Mouse (Mus musculus) heart, embryonic 16.5 days (tissue): ENCODE measurements around the gene Stx6. TPM values are rescaled to one million over a fixed set of nuclear protein-coding genes. Genes with fewer than 3 reads are reported as not detected.

Source experiments
- ATAC-seq: fragments of 200-750 bp; cut with Nextera tagmentation; replicated peaks from 2 replicates; pipeline ENCODE4 v1.8.0; 2017; ENCODE audit warnings: moderate number of reproducible peaks; ENCODE audit not compliant: insufficient read depth, low FRiP score; ENCODE audit errors: extremely low read depth
- H3K27ac ChIP-seq: fragments of 300-500 bp; sonication (generic); 2 replicates; pipeline ENCODE4 v1.5.1; 2014; ENCODE audit warnings: mild to moderate bottlenecking, low read length, control low read depth, moderate library complexity
- H3K27me3 ChIP-seq: fragments of 300-500 bp; sonication (generic); 2 replicates; pipeline ENCODE4 v1.6.1; 2014; ENCODE audit warnings: low read length, mixed read lengths; ENCODE audit not compliant: control insufficient read depth, insufficient read depth
- H3K36me3 ChIP-seq: fragments of 300-500 bp; sonication (generic); 2 replicates; pipeline ENCODE4 v1.6.1; 2014; ENCODE audit not compliant: control insufficient read depth, insufficient read depth
- H3K4me1 ChIP-seq: fragments of 300-500 bp; sonication (generic); 2 replicates; pipeline ENCODE4 v1.6.1; 2014; ENCODE audit warnings: low read length, mixed read lengths; ENCODE audit not compliant: control insufficient read depth, insufficient read depth
- H3K4me2 ChIP-seq: fragments of 300-500 bp; sonication (generic); 2 replicates; pipeline ENCODE4 v1.6.1; 2014; ENCODE audit warnings: low read depth, mild to moderate bottlenecking, control low read depth, low read length
- H3K4me3 ChIP-seq: fragments of 300-500 bp; sonication (generic); 2 replicates; pipeline ENCODE4 v1.5.1; 2014; ENCODE audit warnings: mild to moderate bottlenecking, control low read depth, low read length
- H3K9ac ChIP-seq: fragments of 300-500 bp; sonication (generic); 2 replicates; pipeline ENCODE4 v1.6.1; 2014; ENCODE audit warnings: low read length, control low read depth
- H3K9me3 ChIP-seq: fragments of 300-500 bp; sonication (generic); replicated peaks from 2 replicates; pipeline ENCODE4 v1.6.1; 2016; ENCODE audit warnings: low read length; ENCODE audit not compliant: control insufficient read depth
- WGBS: fragments of 180-500 bp; shearing (Covaris S2); extraction: QIAGEN DNeasy Blood & Tissue Kit; methylation state at CpG from one replicate; pipeline ENCODE4 v1.1.7; 2014; 5-methylcytosine and 5-hydroxymethylcytosine counted together
- polyA plus RNA-seq: library from polyadenylated mRNA; unstranded; fragments of >200 nt; fragmentation: Nextera tagmentation; extraction: Ambion mirVana; gene quantifications from 2 replicates; pipeline ENCODE4 v1.2.1, GENCODE M21; 2015

The Stx6 gene
- polyA plus RNA-seq, 1 experiment from 2014 or later: 54.0 TPM

DNA sequence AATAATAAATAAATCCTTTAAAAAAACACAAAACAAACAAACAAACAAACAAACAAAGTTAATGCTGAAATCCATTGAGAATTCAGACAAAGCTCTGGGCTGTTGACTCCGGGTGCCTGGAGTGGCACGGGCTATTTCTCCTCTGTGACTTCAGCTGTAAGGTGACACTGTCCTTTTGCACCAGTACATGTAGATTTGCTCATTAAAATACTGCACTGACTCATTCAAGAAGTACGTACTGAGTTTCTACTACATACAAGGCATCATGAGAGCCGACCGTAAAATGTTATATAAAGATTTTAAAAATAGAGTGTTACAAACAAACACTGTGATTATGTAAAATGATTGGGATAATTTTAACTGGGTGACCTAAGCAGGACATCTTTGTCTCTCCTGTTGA lies 34.1 kb upstream of the Stx6 start:
- Histone ChIP-seq H3K27me3 (no peaks in the 10 kb centered on the region), H3K27ac (no peak overlapping the region), H3K9me3 (no peaks in the 10 kb centered on the region), H3K4me1 (peaks cover 8% of the 10 kb centered on the region), H3K9ac (no peak overlapping the region), H3K4me3 (no peak overlapping the region), H3K36me3 (no peaks in the 10 kb centered on the region), H3K4me2 (no peak overlapping the region)
- WGBS: 83% methylated on average over 5 of the region's 5 CpGs
- ATAC-seq: no peak

GRCm38 (mm10) chr1:155126716-155127115 lies 31.8 kb upstream of the Stx6 start:
- H3K36me3 ChIP-seq: peaks cover 6% of the 10 kb centered on the region
- H3K4me2 ChIP-seq: no peak overlapping the region
- no peak overlapping the region for H3K4me3 ChIP-seq
- no peak overlapping the region for H3K9ac ChIP-seq
- peaks cover 8% of the 10 kb centered on the region for H3K4me1 ChIP-seq
- WGBS: 58% methylated on average over 5 of the region's 5 CpGs
- H3K27me3 ChIP-seq: no peaks in the 10 kb centered on the region
- H3K9me3 ChIP-seq: no peaks in the 10 kb centered on the region
- ATAC-seq: no peak
- H3K27ac ChIP-seq: no peak overlapping the region

DNA sequence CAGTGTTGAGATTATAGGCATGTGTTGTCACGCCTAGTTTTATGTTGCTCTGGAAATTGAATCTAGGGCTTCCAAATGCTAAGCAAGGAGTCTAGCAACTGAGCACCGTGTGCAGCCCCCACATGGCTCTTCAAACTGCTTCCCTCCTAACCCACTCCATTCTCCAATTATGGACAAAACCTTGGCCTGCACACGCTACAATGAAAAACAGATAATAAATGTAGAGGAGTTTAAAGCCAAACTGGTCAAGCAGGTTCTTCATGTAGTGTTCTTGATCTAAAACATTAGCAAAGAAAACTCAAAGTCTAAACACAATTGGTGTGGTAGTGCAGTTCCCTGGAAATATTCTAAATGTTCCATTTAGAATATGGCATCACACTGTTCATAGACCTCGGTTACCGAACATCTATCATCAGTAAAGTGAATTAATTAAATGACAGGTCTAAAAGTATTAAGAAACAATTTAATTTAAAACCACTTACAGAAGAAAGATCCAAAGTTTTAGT lies 31.0 kb upstream of the Stx6 start:
- Histone ChIP-seq H3K4me1 (peaks cover 5% of the 10 kb centered on the region), H3K4me3 (no peak overlapping the region), H3K27me3 (no peaks in the 10 kb centered on the region), H3K9ac (no peak overlapping the region), H3K4me2 (no peak overlapping the region), H3K27ac (no peak overlapping the region), H3K9me3 (no peaks in the 10 kb centered on the region), H3K36me3 (peaks cover 6% of the 10 kb centered on the region)
- no peak for ATAC-seq
- 78% methylated on average over 5 of the region's 5 CpGs for WGBS

DNA sequence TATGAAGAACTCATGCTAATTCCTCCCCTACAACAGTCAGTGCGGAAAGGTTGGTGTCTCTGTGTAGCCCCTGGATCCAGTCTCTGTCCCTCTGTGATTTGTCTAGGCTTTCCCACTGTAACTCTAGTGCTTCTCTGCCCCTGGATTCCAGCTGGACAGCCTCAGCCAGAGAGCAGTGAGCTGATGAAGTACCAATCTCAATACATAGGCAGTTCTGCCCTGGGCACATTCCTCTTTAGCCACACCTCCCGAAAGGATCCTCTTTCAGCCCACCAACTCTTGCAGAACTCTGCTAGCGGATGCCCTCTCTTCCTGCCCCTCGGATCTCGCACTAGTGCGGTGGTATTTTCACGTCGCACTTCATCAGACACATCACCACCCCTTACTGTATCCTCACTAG lies 23.6 kb upstream of the Stx6 start:
- Histone ChIP-seq H3K27ac (0 out of 2 replicates have a peak overlapping the region, but pooled peaks have one; percentile 9), H3K9ac (no peak overlapping the region), H3K4me3 (no peak overlapping the region), H3K36me3 (peaks cover 6% of the 10 kb centered on the region), H3K4me2 (no peak overlapping the region), H3K27me3 (no peaks in the 10 kb centered on the region), H3K9me3 (no peaks in the 10 kb centered on the region), H3K4me1 (peaks cover 32% of the 10 kb centered on the region)
- ATAC-seq: no peak
- WGBS: 25% methylated on average over 8 of the region's 8 CpGs

- H3K4me3 ChIP-seq: no peak overlapping the region
- H3K27me3 ChIP-seq: no peaks in the 10 kb centered on the region
- H3K36me3 ChIP-seq: no peaks in the 10 kb centered on the region
- H3K4me2 ChIP-seq: no peak overlapping the region
- H3K4me1 ChIP-seq: peaks cover 32% of the 10 kb centered on the region
- ATAC-seq: no peak
- no peak overlapping the region for H3K27ac ChIP-seq
- no peak overlapping the region for H3K9ac ChIP-seq
- no peaks in the 10 kb centered on the region for H3K9me3 ChIP-seq
- WGBS: 75% methylated on average over 7 of the region's 7 CpGs
Observed at GRCm38 (mm10) chr1:155138795-155139194, 19.7 kb upstream of the Stx6 start.

DNA sequence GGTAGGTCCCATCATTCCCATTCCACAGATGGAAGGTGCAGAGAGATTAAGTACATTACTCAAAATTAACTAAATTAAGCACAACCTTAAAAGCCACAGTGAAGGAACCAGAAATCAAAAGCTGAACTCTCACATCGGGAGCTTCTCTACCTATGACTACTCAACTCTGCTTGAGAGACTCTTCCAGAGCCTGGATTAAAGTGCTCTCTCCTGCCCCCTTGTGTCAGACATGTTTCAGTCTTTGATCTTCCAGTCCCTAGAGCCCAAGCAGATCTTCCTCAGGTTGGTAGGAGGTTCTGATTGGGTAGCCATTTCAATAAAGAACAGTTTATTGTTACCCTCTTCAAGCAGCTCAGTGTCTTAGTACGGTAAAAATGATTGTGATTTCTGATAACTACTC lies 18.4 kb upstream of the Stx6 start:
- Histone ChIP-seq H3K4me3 (no peak overlapping the region), H3K4me2 (no peak overlapping the region), H3K36me3 (no peaks in the 10 kb centered on the region), H3K27ac (no peak overlapping the region), H3K9ac (no peak overlapping the region), H3K9me3 (no peaks in the 10 kb centered on the region), H3K27me3 (no peaks in the 10 kb centered on the region), H3K4me1 (peaks cover 24% of the 10 kb centered on the region)
- ATAC-seq: no peak
- WGBS: 73% methylated on average over 2 of the region's 2 CpGs

DNA sequence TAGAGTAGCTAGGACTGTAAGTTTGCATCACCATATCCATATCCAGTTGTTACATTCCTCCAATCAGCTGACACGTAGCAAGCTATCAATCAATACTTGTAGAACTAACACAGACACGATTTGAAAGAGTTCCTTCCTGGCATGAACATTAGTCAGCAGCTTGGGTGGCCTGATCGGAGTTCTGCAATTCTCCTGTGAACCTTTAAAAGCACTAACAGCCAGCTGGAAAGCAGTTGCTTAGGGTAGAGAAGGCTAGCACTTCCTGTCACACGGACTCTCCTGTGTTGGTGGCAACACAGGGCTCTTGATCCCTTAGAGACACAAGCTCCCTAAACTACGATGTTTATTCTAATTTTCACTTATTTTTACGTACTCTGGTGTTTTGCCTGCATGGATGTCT lies 12.9 kb upstream of the Stx6 start:
- Histone ChIP-seq H3K27ac (peak overlapping the region; percentile 2; the same call in 1 of the 2 replicates), H3K4me3 (peak overlapping the region; percentile 61), H3K27me3 (no peaks in the 10 kb centered on the region), H3K9me3 (no peaks in the 10 kb centered on the region), H3K9ac (peak overlapping the region; percentile 72), H3K36me3 (no peaks in the 10 kb centered on the region), H3K4me1 (peaks cover 6% of the 10 kb centered on the region; the same call in 1 of the 2 replicates), H3K4me2 (peak overlapping the region; percentile 66)
- no peak for ATAC-seq
- WGBS: 37% methylated on average over 6 of the region's 6 CpGs

DNA sequence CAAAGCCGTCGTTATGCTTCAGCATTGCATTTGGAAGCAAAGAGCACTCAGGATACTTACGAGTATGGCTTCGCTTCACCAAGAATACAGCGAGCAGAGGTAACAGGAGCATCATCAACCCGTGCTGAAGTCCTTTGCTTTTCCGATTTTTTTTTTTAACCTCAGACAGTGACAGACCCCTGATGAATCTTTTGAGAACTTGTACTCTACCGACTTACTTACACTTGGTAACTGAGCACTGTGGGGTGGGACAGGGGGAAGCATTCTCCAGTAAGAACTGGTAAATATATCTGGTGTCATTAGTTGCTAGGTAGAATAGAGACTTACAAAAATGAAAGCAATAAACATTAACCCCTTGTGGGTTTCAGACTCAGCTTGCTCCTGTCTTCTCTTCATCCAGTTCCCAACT lies 11.9 kb upstream of the Stx6 start, which contains the start of gene Mr1:
TSS of gene Mr1 (minus strand) at position 243 of the 409 bp plus-strand sequence.
- peak; percentile 92 for ATAC-seq
- Histone ChIP-seq H3K4me2 (peak within 1 kb of the TSS; percentile 66), H3K9ac (peak within 1 kb of the TSS; percentile 72), H3K4me3 (peak within 1 kb of the TSS; percentile 61), H3K4me1 (peaks cover 6% of the 10 kb centered on the region; the same call in 1 of the 2 replicates), H3K9me3 (no peaks in the 10 kb centered on the region), H3K27ac (peak within 1 kb of the TSS; percentile 67), H3K36me3 (no peaks in the 10 kb centered on the region), H3K27me3 (no peaks in the 10 kb centered on the region)
- 28% methylated on average over 8 of the region's 8 CpGs for WGBS

DNA sequence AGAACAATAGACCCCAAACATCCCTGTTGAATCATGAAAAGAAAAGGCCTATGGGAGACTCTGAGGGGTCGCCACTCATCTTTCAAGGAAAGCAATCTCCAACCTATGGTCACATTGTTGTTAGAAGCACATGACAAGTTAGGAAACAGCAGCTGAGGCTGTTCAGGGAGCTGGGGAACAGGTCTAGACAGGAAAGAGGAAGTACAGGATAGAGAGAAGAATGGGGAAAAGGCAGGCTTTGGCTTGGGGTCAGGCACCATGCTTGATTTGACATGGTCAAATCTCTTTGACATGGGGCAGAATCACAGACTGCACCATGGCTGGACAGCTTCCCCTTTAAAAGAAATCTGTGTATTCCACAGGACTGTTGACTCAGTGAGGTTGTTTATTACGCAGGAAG lies 11.3 kb upstream of the Stx6 start:
- WGBS: 75% methylated on average over 2 of the region's 2 CpGs
- Histone ChIP-seq H3K9me3 (no peaks in the 10 kb centered on the region), H3K27ac (0 out of 2 replicates have a peak overlapping the region, but pooled peaks have one; percentile 43), H3K27me3 (no peaks in the 10 kb centered on the region), H3K4me2 (no peak overlapping the region; the same call in 1 of the 2 replicates), H3K36me3 (no peaks in the 10 kb centered on the region), H3K9ac (no peak overlapping the region), H3K4me1 (peaks cover 6% of the 10 kb centered on the region; the same call in 1 of the 2 replicates), H3K4me3 (no peak overlapping the region)
- ATAC-seq: no peak
